Mouse (Mus musculus) heart, postnatal 10 days (tissue): ENCODE data around the gene Cryz. TPM values are rescaled to one million over a fixed set of nuclear protein-coding genes. Genes with fewer than 3 reads are reported as not detected.
"Not testable (repeated sequence)": the region's sequence is repeated elsewhere in the genome, so short reads cannot be mapped to it uniquely, and the experiment has no call there.

Source experiments
- DNase-seq, 2 experiments: peaks; one replicate each; pipeline ENCODE4 v3.0.0; 2021
- intact Hi-C: fragments of 180-260 bp; cut with DNase I; formaldehyde crosslinking; loops from one replicate; pipeline ENCODE4 v1.15.1; 2025
- total RNA-seq, 2 experiments: library from RNA; stranded (reverse); gene quantifications; 2 replicates each; pipeline ENCODE4 v1.2.3; 2021

Cryz gene
- total RNA-seq, 2 experiments from 2014 or later, result 19.5 to 21.8 TPM

- intact Hi-C loops, result no loop called here
- DNase-seq, result no peak
These were observed 8.4 kb downstream of the Cryz start for GRCm38 (mm10) chr3:154604871-154605270.

DNA sequence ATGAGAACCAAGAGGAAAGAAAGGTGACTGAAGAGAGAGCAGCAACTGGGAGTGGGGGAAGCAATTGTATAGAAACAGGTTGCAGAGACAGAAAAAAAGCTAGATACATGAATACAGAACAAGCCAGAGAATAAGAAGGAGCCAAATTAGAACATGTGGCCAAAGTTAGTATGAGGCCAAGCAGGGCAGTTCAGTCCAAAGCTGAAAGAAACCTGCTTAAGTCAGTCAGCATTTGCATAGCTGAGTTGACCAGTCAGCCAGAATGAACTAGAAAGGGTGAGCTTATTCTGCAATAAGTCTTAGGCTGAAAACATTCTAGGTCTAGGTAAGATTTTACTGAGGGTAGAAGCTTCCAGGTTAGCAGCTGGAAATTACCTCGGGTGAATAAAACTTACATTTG, 11.4 kb downstream of the Cryz start:
- intact Hi-C loops, result no loop called here
- DNase-seq, result no peak

DNA sequence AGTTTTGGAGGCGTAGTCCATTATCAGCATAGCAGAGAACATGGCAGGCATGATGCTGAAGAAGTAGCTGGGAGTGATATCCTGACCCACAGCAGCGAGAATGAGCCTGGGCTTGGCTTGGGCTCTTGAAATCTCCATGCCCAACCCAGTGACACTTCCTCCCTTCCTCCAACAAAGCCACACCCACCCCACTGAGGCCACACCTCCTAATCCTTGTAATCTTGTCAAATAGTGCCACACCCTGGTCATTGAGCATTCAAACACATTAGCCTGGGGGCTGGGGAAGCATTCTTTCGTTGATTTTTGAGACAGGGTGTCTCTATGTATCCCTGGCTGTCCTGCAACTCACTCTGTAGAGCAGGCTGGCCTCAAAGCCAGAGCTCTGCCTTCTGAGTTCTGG, 15.4 kb downstream of the Cryz start:
- intact Hi-C loops, result no loop called here
- DNase-seq, result no peak

DNA sequence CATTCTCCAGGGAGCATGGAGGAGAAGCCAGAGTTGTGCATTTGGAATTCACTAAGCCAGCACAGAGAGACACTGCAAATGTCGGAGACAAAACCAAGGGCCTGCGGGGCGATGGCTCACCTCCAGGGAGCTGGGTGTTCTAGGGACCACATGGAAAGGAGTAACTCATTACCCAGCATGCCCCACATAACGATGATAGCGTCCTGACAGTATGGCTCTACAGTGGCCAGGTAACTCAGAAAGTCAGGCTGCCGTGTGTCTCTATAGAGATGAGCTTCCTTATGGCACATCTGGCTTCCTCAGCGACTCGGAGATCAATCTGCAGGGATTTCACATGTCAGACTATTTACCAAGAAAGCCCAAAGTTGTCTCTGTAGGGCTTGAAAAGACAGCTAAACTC, 18.3 kb downstream of the Cryz start:
- DNase-seq, result no peak
- intact Hi-C loops, result no loop called here

DNA sequence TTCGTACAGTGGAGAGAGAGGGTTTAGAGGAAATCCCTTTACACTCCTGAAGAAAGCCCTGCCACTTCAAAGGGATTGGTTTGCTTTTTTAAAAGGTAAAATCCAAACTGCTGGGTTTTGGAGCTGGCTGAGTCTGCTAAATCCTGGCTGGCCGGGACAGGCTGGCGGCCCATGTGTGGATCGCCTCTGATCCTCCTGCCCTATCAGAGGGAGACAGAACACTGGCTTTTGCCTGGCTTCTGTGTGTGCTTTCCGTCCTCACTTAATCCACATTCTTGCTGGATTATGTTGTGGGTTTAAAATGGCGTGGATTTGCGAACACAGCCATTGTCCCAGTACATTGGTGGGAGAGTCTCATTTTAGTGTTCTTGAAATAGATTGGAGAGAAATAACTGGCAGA, 18.8 kb downstream of the Cryz start:
- intact Hi-C loops, result no loop called here
- DNase-seq, result no peak

DNA sequence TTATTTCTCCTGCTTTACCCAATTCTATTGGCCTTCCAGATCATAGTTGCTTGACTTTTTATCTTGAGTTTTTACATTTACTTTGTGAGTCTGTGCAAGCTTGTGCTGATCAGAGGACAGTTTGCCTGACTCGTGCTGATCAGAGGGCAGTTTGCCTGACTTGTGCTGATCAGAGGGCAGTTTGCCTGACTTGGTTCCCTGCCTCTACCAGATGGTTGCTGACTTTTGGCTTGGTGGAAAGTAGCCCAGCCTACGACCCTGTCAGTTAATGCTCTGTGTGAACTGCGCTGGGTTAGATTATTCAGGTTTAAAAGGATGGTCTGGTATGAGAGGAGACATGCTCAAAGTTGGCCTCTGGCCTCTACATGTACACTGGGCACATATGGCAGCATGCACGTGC, 19.6 kb downstream of the Cryz start:
- DNase-seq, result no peak
- intact Hi-C loops, result no loop called here

- intact Hi-C loops, result no loop called here
These were observed 31.8 kb downstream of the Cryz start for GRCm38 (mm10) chr3:154628284-154628683.

GRCm38 (mm10) chr3:154631281-154631680, 34.8 kb downstream of the Cryz start:
- intact Hi-C loops, DNase-seq: not testable (repeated sequence)

More at GRCm38 (mm10) chr3:154628284-154628683, 31.8 kb downstream of the Cryz start:
- no peak for DNase-seq

DNA sequence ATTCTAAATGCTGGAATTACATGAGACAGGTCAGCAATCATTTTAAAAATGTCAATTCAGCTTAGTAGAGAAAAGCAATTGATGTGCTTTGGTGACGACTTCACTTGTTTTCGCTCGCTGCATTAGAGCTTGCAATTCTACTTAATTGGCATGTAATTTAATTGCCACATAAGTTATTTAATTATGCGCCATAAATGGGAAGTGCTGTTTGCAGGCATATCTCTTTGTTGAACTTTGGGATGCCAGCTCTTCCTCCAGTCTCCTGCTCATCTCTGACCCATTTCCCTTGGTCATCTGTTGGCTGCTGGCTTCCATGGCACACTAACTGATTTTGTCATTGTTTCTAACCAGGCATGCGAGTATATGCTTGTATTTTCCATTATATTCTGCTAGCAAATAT, 36.6 kb downstream of the Cryz start:
- intact Hi-C loops, result no loop called here
- no peak for DNase-seq

- intact Hi-C loops, result no loop called here
- peak in 1 of 2 experiments; percentile 14 for DNase-seq
These were observed 50.3 kb downstream of the Cryz start for GRCm38 (mm10) chr3:154646638-154647442.

GRCm38 (mm10) chr3:154647443-154647780, 50.9 kb downstream of the Cryz start:
- intact Hi-C loops, result no loop called here
- DNase-seq, result no peak

DNA sequence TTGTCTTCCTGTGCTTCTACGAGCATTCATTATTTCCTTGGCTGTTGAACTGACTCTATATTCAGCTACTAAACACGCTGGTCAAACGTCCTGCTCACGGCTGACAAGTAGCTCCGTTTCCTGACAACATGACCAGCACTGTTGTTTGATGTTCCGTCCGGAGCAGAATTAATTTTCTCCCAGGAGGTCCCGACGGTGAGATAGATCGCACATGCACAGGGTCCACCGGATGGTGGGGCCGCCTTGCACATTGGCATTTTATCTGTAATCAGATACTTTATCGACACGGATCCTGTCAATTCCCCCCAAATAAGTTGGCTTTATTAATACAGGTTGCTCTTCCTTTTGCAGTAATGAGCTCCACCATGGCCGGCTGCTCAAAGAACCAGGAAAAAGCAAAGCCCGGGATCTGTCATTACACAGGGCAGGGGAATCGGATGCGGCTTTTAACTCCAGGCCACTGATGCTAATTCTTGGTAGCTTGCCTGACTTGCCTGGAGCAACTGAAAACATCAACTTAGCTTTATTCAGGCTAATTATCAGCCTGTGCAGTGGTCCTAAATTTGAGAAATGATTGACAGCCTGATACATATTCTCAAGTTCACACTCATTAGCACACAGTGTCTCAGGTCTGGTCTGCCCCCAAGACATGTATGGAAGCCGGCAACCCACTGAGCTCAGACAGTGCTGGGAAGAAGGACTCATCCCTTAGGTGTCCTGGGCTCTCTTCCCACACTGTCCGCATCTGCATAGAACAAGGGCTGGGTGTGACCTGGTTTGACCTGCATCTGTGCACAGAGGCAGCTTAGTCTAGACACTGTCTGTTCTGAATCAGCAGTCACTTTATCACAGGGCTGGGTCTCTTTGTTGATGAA, 53.1 kb downstream of the Cryz start:
- intact Hi-C loops, result loop anchor here (5.0 to 10.0 kb wide), 3 partner anchors 138 to 705 kb away; no protein-coding TSS in a partner anchor
- no peak for DNase-seq

DNA sequence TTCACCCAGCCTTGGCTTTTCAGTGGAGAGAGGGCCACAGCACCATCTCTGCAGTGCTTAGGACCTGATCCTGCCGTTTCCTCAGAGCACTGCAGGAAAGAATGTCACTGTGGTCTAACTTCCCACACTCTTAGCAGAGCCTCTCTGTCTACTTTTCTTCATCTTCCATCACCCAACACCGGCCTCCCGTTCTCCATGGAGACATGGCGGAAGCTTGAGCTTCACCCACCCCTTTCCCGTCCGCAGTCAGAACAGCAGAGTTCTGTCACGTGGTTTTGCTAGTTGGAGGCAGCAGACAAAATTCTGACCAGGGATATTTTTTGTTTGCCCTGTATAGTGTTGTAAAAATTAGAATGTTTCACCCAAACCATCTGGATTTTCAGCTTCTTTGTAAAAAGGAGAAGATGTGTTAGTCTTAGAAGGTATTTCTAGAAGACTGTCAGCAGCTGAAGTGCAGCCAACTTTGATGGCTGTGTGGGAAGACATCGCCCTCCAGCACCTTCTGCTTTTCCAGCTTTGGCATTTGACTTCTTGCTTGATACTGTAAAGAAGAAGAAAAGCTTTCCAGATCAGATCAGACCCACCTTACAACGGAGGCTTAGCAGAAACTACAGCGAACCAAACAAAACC, 54.8 kb downstream of the Cryz start:
- intact Hi-C loops, result loop anchor here (5.0 to 10.0 kb wide), 3 partner anchors 136 to 703 kb away; no protein-coding TSS in a partner anchor
- no peak for DNase-seq

DNA sequence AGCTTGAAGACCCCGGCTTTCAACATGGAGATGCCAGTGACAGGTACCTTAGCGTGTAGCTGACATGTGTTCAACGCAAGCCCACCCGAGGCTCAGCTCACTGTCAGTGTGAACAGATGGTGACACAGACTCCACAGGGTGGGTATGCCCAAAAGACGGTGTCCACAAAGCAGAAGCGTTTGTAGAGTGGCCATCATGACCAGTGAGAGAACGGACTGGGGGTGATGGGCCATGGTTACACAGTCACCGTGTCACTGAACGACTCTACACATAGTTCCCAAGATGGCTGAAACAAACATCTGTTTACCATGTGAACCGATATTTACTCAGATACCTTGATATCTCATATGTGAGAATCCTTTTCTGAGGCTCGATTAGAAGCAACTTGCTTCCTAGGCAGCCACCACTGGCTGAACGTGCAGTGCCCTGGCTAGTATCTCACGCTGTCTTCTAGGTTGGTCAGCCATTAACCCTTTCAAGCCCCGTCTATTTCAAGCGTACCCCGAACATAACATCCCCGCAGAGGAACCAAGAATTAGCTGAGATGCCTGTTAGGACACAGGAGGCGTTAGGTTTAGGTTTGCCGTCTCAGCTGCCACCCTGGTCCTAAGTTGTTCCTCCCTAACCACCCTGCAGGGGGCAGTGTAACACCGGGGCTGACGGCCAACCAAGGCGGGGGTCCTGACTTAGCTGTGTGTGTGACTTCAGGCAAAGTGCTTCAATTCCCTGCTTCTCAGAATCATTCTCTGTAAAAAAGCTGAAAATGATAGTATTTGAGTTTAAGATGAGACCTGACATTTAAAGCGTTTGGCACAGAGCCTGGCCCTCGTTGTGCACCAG, 56.3 kb downstream of the Cryz start:
- intact Hi-C loops, result loop anchor here (5.0 to 10.0 kb wide), 3 partner anchors 134 to 702 kb away; no protein-coding TSS in a partner anchor
- DNase-seq, result peak; percentile 66 to 83

DNA sequence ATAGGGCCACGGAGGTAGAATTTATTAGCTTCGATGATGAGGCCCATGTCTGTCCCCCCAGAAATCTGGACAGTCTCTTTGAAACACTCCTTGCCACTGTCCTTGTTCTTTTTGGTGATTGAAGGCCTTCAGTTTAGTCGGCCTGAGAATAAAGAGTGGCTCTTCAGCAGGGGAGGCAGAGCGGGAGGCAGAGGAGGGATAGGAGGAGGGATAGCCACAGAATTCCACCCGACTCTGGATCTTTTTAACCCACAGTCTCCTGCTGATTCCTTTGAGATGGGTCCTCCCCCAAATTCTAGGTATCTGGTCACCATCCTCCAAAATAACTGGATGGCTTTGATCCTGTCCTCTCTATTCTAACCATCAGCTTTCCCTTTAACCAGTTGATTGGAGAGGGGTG, 56.9 kb downstream of the Cryz start:
- no peak for DNase-seq
- intact Hi-C loops, result loop anchor here (5.0 to 10.0 kb wide), 3 partner anchors 134 to 701 kb away; no protein-coding TSS in a partner anchor

GRCm38 (mm10) chr3:154654284-154654683, 57.8 kb downstream of the Cryz start:
- peak; percentile 23 to 30 for DNase-seq
- intact Hi-C loops, result loop anchor here (5.0 to 10.0 kb wide), 3 partner anchors 133 to 701 kb away; no protein-coding TSS in a partner anchor

- peak; percentile 51 for DNase-seq
- intact Hi-C loops, result loop anchor here (5.0 to 10.0 kb wide), 3 partner anchors 132 to 700 kb away; no protein-coding TSS in a partner anchor
These were observed 58.4 kb downstream of the Cryz start for GRCm38 (mm10) chr3:154654901-154655300.

- no peak for DNase-seq
- intact Hi-C loops, result loop anchor here (10.0 kb wide), 1 partner anchor 699 kb away; no protein-coding TSS in a partner anchor
These were observed 59.2 kb downstream of the Cryz start for GRCm38 (mm10) chr3:154655711-154656110.

GRCm38 (mm10) chr3:154663545-154663944, 67.0 kb downstream of the Cryz start, which contains the start of gene Erich3:
Erich3 (plus strand) TSS chr3:154663859.
- no peak for DNase-seq
- intact Hi-C loops, result no loop called here
